Mouse (Mus musculus): ENCODE data around the gene Itfg1.
"Not testable (repeated sequence)": the region's sequence is repeated elsewhere in the genome, so short reads cannot be mapped to it uniquely, and the experiment has no call there.

The Itfg1 gene

DNA sequence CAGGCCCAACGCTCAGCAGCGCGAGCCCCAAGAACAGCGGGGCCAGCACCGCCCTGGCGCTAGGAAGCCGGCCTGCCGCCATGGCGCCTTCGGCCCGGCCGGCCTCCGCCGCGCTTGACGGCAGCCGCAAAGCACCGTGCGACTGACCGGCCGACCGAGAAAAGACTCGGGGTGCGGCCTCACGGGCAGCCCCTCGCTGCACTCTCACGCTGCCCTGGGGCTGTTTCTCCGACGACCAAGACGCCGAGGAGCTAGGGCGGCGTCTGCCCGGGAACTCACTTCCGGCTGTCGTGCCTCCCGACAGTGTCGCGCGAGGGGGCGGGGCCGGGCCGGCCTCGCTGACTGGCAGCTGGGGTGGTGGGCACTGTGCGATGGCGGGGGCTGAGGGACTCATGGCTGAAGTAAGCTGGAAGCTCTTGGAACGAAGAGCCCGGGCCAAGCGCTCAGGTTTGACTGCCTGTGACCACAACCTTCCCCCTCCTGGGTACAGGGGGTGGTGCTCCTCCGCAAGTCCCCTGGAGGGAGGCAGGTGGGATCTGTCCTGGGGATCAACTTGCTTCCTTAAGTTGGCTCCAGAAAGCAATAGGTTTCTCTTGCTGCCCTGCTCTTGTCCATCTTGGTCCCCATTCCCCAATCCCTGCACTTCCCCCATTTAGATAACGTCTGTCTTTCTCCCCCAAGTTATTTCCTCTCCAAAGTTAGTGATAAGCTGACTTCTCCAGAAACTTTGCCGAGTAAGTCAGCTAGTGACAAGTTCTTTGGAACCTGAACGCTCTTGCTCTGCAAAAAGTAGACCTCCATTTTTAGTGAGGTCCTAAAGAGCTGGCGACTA is at the start of gene Itfg1, which contains the start of gene Phkb:
Gene Itfg1, minus strand, starts transcription at position 265 of the 832 bp plus-strand sequence.
Gene Phkb, plus strand, starts transcription at position 303 of the 832 bp plus-strand sequence.
- DNase-seq (ENCODE audit: low read depth, low spot score), result peak; percentile 73

GRCm38 (mm10) chr8:85884811-85885210 is 44.1 kb upstream of the Itfg1 start:
- DNase-seq (ENCODE audit: low read depth, low spot score), result no peak

GRCm38 (mm10) chr8:85879624-85880023 is 38.9 kb upstream of the Itfg1 start:
- DNase-seq (ENCODE audit: low read depth, low spot score), result no peak

DNA sequence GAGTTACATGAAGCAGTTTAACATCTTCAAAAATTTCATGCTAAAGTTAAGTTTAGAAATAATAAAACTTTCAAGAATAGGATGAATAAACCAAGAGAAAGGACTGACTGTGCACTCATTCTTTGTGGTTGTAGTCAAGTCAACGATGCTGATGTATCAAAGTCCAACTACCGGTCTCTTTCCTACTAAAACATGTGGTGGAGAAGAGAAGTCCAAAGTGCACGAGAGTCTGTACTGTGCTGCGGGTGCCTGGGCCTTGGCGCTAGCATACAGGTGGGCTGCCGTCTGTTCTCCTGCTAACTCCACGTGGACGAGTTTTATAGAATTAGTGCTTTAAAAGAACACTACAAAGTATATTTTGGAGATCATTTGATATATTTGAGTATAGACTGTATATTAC is 37.3 kb upstream of the Itfg1 start:
- DNase-seq (ENCODE audit: low read depth, low spot score), result no peak

DNA sequence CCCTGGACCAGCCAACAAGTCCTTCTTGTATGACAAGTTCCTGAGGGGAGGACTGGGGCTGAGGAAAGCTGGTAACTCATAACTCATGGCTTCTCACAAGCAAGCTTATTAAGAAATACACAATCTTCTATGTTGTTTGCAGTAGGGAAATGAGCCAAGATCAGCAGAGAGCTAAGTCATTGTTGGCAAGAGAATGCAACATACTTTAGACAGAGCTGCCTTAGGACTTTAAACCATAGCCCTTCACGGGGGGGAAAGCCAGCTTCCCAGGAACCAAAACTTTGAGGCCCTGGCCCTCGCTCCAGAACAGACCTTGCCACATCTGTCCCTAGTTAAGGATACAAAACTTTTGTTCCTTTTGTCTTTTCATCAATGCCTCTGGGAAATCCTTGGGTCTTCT is 30.9 kb upstream of the Itfg1 start:
- DNase-seq (ENCODE audit: low read depth, low spot score), result no peak

DNA sequence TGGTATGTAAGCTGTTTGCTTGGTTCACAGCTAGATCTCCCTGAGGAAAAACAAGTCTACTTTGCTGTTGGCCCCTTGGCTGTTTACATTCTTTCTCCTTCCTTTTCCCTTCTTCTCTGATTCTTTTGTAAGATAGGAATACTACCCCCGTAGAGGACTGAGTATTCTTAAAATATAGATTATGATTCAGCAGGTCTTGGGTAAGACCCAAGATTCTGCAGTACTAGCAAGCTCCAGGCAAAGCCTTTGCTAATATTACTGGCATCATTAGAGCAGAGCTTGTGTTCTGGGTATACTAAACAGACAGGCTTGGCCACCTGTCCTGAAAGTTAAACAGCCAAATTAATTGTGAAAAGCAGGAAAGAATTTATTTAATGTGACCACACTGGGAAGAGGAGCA is 21.7 kb upstream of the Itfg1 start:
- no peak for DNase-seq (ENCODE audit: low read depth, low spot score)

- DNase-seq (ENCODE audit: low read depth, low spot score), result no peak
These were observed 19.9 kb upstream of the Itfg1 start for GRCm38 (mm10) chr8:85860612-85861011.

DNA sequence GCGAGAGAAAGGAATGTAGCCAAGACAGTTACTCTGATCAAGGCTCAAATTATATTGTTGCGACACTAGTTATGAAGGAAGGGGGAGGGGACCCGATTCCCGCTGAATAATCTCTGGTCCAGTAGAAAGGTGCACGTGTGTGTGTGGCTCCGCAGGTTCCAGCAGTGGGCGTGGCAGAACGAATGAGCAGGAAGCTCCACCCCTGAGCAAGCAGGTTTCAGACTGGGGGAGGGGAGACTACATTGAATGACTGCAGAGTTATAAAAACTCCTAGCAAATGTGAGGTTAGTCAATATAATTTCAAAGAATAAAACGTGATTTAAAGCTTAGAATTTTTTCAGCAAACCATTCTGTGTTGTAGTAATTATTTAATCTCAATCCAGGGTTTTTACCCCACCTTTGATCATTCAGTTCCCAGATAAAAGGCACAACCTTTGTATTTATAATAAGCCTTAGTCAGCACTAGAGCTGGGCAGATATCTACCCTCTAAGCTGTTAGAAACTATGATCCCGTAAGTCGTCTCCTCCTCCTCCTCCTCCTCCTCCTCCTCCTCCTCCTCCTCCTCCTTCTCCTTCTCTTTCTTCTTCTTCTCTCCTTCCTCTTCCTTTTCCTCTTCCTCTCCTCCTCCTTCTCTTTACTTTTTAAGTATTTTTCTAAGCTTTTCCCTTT is 16.6 kb upstream of the Itfg1 start:
- DNase-seq (ENCODE audit: low read depth, low spot score), result not testable (repeated sequence)

DNA sequence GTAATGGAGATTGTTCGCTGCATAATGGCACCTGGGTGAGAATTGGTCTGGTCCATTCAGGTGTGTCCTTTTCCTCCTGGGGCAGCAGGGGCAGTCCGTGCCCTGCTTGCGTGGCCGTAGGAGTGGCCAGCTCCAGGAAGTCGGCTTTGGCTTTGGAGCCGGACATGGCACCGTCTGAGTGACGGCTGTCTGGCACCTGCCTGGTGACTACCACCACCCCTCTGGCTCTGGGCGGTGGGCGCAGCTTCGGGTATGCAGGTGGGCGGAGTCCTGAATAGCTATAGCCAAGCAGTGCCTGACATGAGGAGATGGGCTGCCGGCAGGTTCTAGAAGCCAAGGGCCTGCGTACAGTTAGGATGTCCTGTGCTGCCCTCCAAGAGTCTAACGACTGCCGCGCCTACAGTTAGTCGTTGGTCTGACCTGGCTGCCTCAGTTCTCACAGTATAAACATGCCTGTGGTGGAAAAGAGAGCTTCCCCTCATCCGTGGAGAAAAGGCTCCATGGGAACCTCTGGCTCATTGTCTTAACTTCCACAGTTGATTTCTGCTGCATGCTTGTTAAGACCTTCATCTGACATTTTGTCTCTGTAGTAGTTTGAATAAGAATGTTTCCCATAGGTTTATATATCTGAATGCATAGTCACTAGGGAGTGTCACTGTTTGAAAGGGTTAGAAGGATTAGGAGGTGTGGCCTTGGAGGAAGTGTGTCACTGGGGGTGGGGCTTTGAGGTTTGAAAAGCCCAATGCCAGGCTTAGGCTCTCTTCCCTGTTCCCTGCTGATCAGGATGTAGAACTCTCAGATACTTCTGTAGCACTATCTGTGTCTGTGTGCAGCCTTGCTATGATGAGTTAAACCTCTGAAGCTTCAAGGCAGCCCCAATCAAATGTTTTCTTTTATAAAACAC is 13.8 kb upstream of the Itfg1 start:
- no peak for DNase-seq (ENCODE audit: low read depth, low spot score)

DNA sequence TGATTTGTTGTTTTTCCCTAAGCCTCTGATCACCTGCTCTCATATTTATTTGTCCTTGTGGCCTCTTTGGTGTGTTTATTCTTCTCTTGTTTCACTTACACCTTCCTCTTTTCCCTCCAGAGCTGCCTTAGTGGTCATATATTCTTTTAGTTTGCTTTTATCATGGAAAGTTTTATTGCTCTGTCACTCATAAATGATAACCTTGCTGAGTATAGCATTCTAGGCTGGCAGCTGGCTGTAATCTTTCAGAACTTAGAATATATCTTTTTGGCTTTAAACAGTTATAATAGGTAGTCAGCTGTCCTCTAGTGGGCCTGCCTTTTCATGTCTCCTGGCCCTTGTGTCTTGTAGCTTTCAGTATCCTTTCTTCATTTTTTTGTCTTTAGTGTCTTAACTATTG is 5.2 kb upstream of the Itfg1 start:
- no peak for DNase-seq (ENCODE audit: low read depth, low spot score)

GRCm38 (mm10) chr8:85841489-85841795 is 721 bp upstream of the Itfg1 start:
- no peak for DNase-seq (ENCODE audit: low read depth, low spot score)

GRCm38 (mm10) chr8:85839916-85840656 is 635 bp downstream of the Itfg1 start:
- DNase-seq (ENCODE audit: low read depth, low spot score), result no peak

GRCm38 (mm10) chr8:85813621-85814020 is 27.1 kb downstream of the Itfg1 start:
- DNase-seq (ENCODE audit: low read depth, low spot score), result no peak

- DNase-seq (ENCODE audit: low read depth, low spot score), result no peak
These were observed 39.3 kb downstream of the Itfg1 start for GRCm38 (mm10) chr8:85801408-85801807.

GRCm38 (mm10) chr8:85800164-85800563 is 40.6 kb downstream of the Itfg1 start:
- no peak for DNase-seq (ENCODE audit: low read depth, low spot score)

- DNase-seq (ENCODE audit: low read depth, low spot score), result not testable (repeated sequence)
These were observed 44.3 kb downstream of the Itfg1 start for GRCm38 (mm10) chr8:85796392-85796791.

GRCm38 (mm10) chr8:85788341-85788740 is 52.4 kb downstream of the Itfg1 start:
- DNase-seq (ENCODE audit: low read depth, low spot score), result no peak

DNA sequence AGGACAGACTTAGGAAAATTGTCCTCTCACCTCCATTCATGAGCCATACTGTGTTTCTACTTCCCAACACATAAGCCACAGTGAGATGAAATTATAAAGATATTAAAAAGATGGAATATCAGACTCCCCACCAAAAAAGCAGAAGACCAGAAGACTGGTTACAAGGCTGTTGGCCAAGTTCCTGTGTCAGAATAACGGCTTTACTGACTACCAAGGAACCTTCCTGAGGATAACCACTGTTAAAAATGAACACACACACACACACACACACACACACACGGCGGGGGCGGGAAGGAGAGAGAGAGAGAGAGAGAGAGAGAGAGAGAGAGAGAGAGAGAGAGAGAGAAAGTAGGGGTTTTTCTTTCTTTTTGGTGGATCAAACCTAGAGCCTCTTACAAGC is 52.8 kb downstream of the Itfg1 start:
- DNase-seq (ENCODE audit: low read depth, low spot score), result no peak

DNA sequence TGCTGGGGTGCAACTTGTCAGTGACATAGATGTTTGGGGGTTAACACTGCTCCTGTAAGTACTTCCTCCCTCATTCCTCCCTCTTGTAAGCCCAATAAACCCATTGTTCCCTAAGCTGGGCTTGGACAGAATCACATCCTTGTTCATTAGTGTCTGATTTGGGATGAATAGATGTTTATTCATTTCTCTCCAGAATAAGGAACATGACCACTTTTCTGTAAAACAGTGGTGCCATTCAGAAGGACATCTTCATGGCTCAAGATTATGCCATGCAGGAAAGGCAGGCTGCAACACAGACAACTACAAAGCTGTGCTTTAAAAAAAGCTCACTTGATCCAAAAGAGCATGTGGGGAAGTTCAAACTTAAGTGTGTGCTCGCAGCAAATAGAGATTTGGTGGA is 55.2 kb downstream of the Itfg1 start:
- no peak for DNase-seq (ENCODE audit: low read depth, low spot score)

DNA sequence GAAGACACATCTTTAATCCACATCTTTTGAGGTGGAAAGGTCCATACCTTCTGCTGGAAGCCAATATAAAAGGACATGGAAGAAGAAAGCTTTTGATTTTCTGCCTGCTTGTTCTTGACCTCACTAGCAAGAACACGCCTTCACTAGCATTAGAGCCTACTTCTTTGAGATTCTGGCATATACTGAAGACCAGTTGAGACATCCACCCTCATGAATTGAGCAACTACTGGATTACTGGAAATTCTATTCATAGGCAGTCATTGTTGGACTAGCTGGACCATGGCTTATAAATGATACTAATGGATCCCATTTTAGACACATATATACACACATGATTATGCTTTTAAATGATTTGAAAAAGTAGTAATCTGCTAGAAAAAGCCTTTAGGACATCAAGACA is 56.9 kb downstream of the Itfg1 start:
- DNase-seq (ENCODE audit: low read depth, low spot score), result no peak

DNA sequence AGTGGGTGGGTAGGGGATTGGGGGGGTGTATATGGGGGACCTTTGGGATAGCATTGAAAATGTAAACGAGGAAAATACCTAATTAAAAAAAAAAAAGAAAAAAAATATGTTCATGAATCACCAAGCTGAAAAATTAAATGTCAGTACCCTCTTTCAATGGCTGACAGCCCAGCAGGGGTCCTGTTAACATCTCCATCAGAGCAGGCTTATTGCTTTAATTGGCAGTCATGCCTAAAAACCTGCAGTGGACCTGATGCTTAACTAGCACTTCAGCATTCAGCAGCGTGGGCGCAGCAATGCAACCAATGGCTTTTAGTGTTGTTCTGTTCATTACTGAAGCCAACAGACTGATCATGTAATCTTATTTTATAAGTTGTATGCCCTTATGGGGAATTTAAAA is 60.6 kb downstream of the Itfg1 start:
- no peak for DNase-seq (ENCODE audit: low read depth, low spot score)
